Mouse (Mus musculus) bone marrow, adult 2 months (tissue): Measurements from ENCODE around the gene Gm45799.

Experiments used
- CTCF ChIP-seq: fragments of 200-500 bp; IDR thresholded peaks from 2 replicates; pipeline ENCODE4 v1.5.1; 2011; ENCODE audit warnings: low read length, control low read depth; ENCODE audit not compliant: control insufficient read depth, insufficient read depth
- POLR2A ChIP-seq: fragments of 200-500 bp; IDR thresholded peaks from 2 replicates; pipeline ENCODE4 v1.6.1; 2011; ENCODE audit warnings: low read depth, mild to moderate bottlenecking, control low read depth, low read length, borderline replicate concordance; ENCODE audit not compliant: control insufficient read depth

DNA sequence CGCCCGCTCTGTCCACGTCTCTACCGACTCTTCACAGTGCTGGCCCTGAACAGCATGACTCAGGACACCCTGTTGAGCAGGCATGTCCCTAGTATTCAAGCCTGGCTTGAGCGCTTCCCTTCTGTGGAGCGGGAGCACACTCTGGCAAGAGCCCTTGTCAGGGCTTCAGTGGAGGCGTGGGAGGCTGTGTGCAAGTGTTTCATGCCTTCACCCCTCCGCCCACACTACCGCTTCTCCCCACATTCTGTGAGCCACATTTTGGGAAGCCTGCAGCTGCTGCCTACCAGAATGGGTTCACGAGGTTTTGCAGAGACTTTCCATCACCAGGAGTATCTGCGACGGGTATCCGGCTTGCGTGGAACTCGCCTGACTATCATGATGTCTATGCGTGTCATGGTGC is 62.8 kb downstream of the Gm45799 start:
- TF ChIP-seq CTCF (no peak), POLR2A (no peak)
